Comparison of ENCODE assay signal across 10 mouse cellular contexts in genomic region chr3:144377626-144378523, GRCm38 (mm10).
A peak's percentile ranks its signal among the peaks of the same experiment; 100 is the strongest.
DNase-seq lines count a peak whose midpoint lies in the region; ATAC-seq and TF ChIP-seq lines count a peak whose summit lies in the region.
"Had no signal": no experiment of that assay in that cellular context is flagged by ENCODE, and none has a peak within 500 bp of the region (broad histone marks: within the 10 kb centered on the region; RNA-seq: fewer than 3 reads in every experiment).

No protein-coding gene starts in this region.

- no peak overlapping the region for H3K4me2 ChIP-seq in forebrain, embryonic 12.5 days
- no peak overlapping the region for H3K4me2 ChIP-seq in hindbrain, embryonic 16.5 days (ENCODE audit: low read length)
- no peak overlapping the region for H3K4me2 ChIP-seq in intestine, postnatal 0 days (replicated peaks; ENCODE audit: low read depth)

- peaks cover 41% of the 10 kb centered on the region for H3K4me1 ChIP-seq in forebrain, embryonic 12.5 days
- peaks cover 2% of the 10 kb centered on the region for H3K4me1 ChIP-seq in hindbrain, embryonic 16.5 days (ENCODE audit: control insufficient read depth, insufficient read depth, low read depth, low read length)
- peaks cover 3% of the 10 kb centered on the region; the same call in 1 of the 2 replicates for H3K4me1 ChIP-seq in intestine, postnatal 0 days (replicated peaks; ENCODE audit: control insufficient read depth, insufficient read depth, low read length)

- H3K4me3 ChIP-seq in forebrain, embryonic 12.5 days (replicated peaks): no peak overlapping the region
- no peak overlapping the region for H3K4me3 ChIP-seq in hindbrain, embryonic 16.5 days (ENCODE audit: low read length)
- no peak overlapping the region for H3K4me3 ChIP-seq in intestine, postnatal 0 days (ENCODE audit: low read depth, low read length)

- H3K27me3 ChIP-seq in forebrain, embryonic 12.5 days: peaks cover 32% of the 10 kb centered on the region
- H3K27me3 ChIP-seq in hindbrain, embryonic 16.5 days (replicated peaks; ENCODE audit: control insufficient read depth, insufficient read depth, low read length): no peaks in the 10 kb centered on the region; the same call in 1 of the 2 replicates
- no peaks in the 10 kb centered on the region for H3K27me3 ChIP-seq in intestine, postnatal 0 days (replicated peaks; ENCODE audit: control insufficient read depth, insufficient read depth, low read length)

- no peak overlapping the region for H3K9ac ChIP-seq in forebrain, embryonic 12.5 days
- H3K9ac ChIP-seq in hindbrain, embryonic 16.5 days (ENCODE audit: low read depth, low read length): no peak overlapping the region
- no peak overlapping the region for H3K9ac ChIP-seq in intestine, postnatal 0 days (ENCODE audit: low read depth, low read length)

- ATAC-seq in forebrain, embryonic 12.5 days (ENCODE audit: low FRiP score): peak; percentile 54
- ATAC-seq in hindbrain, embryonic 16.5 days: peak; percentile 23; the same call in 1 of the 2 replicates
- no peak for ATAC-seq in intestine, postnatal 0 days

- no peaks in the 10 kb centered on the region for H3K9me3 ChIP-seq in forebrain, embryonic 12.5 days
- H3K9me3 ChIP-seq in hindbrain, embryonic 16.5 days (ENCODE audit: control insufficient read depth, low read length): no peaks in the 10 kb centered on the region
- H3K9me3 ChIP-seq in intestine, postnatal 0 days (ENCODE audit: control insufficient read depth): no peaks in the 10 kb centered on the region
- H3K9me3 ChIP-seq: G1E had no signal

- peak overlapping the region; percentile 59; the same call in 1 of the 2 replicates for H3K27ac ChIP-seq in forebrain, embryonic 12.5 days
- H3K27ac ChIP-seq in hindbrain, embryonic 16.5 days (ENCODE audit: low read depth, low read length): peak overlapping the region; percentile 46; the same call in 1 of the 2 replicates
- H3K27ac ChIP-seq in intestine, postnatal 0 days (ENCODE audit: low read depth, low read length): no peak overlapping the region

- peak; percentile 58 for DNase-seq in embryo, embryonic 9.5 days (ENCODE audit: extremely low spot score)
- DNase-seq in neural tube, embryonic 10.5 days (ENCODE audit: extremely low spot score, low spot score): peak; percentile 42
- no peak for DNase-seq in gastrocnemius, postnatal 10 days
- no peak for DNase-seq in thymus, postnatal 25 days
- DNase-seq in left cerebral cortex, adult 9 months (ENCODE audit: low spot score in 2 of 2): no peak
- DNase-seq: heart, adult 18-20 months had no signal

- no peaks in the 10 kb centered on the region for H3K36me3 ChIP-seq in forebrain, embryonic 12.5 days (replicated peaks)
- no peaks in the 10 kb centered on the region for H3K36me3 ChIP-seq in hindbrain, embryonic 16.5 days (ENCODE audit: control insufficient read depth, insufficient read depth, low read length)
- no peaks in the 10 kb centered on the region for H3K36me3 ChIP-seq in intestine, postnatal 0 days (ENCODE audit: control insufficient read depth, insufficient read depth)
- H3K36me3 ChIP-seq: G1E had no signal

- WGBS in forebrain, embryonic 12.5 days: 32% methylated on average over 18 of the region's 18 CpGs
- WGBS in hindbrain, embryonic 16.5 days: 37% methylated on average over 18 of the region's 18 CpGs
- WGBS in intestine, postnatal 0 days: 72% methylated on average over 18 of the region's 18 CpGs

- TF ChIP-seq CTCF in intestine, postnatal 0 days (IDR thresholded peaks at IDR 0.05; ENCODE audit: low read depth): no peak

Comparison
In these comparisons a context has a peak if more than half of its experiments do, and no peak if none do; other contexts are left out.
1. DNase-seq: peak in embryo, embryonic 9.5 days (single experiment) and neural tube, embryonic 10.5 days (single experiment); none in gastrocnemius, postnatal 10 days (single experiment), thymus, postnatal 25 days (single experiment) and left cerebral cortex, adult 9 months (0 of 2).